Mouse (Mus musculus) layer of hippocampus, postnatal 10 days (tissue): ENCODE data around the gene Ccdc92b. TPM values are rescaled to one million over a fixed set of nuclear protein-coding genes. Genes with fewer than 3 reads are reported as not detected.

Source experiments
- DNase-seq, 2 experiments: peaks; one replicate each; pipeline ENCODE4 v3.0.0; 2021; ENCODE audit warnings: low spot score in 2 of 2
- total RNA-seq, 2 experiments: library from RNA; stranded (reverse); gene quantifications; 2 replicates each; pipeline ENCODE4 v1.2.3; 2021

The Ccdc92b gene
- total RNA-seq, 2 experiments from 2014 or later = 15.9 to 16.3 TPM

DNA sequence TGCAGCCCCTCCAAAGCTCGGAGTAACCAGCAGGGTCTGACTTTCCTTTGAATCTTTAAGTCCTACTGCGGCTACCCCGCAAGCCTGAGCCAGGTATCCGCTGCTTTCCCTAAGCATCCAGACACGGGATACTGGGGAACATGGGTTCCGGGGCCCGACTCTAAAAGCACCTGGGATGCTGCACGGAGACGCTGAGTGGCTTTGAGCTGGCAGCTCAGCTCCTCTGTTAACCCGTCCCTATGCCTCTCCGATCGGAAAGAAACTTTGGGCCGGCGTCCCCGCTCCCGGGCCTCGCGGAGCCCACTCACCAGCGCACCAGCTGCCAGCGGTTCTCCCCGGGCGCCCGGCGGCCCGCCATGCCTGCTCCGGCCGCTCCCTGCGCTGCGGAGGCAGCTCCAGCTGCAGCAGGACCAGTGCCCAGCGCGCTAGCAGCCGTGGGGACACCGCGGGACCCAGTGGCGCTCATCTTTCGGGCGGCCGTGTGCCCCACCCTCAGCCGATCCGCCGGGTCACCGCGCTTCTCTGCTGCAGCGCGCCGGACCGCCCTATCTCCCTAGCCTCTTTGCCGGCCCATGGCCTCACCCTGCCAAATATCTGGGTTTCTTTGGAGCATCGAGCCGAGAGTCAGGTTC, 8.7 kb upstream of the Ccdc92b start, which contains the start of gene Rap1gap2:
Gene Rap1gap2 (minus strand): TSS at position 371 of the 632 bp plus-strand sequence.
- DNase-seq = peak in 1 of 2 experiments; percentile 27

DNA sequence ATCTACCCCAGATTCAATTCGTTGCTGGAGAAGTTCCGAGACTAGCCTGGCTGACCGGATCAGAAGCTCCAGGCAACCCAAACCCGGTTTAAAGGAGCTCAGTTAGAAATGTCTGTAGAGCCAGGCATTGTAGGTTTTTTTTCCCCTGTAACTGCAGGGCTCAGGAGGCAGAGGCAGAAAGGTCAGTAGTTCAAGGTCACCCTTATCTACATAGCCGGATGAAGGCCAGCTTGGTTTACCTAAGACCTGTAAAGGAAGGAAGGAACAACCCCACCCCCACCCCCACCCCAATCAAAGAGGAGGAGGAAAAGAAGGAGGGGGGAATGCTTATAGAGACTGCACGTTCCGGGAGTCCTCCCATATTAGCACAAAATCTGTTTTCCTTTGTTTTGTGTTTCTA, 8.0 kb upstream of the Ccdc92b start:
- DNase-seq = no peak

DNA sequence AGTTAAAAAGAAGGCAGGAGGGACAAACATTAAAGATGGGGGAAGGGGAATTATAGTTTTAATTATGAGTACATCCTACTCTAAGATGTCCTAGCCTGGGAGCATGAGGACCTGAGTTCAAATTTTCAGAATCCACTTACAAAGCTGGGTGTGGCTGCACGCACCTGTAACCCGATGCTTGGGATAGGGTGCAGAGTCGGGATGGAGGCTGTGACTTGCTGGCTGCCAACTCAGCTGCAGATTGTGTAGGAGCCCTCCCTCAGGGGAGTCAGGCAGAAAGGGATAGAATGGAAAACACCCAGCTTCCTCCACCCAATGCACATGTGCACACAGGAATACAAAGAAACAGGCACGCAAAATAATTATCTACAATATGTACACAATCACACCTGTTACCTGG, 6.0 kb upstream of the Ccdc92b start:
- DNase-seq = no peak

DNA sequence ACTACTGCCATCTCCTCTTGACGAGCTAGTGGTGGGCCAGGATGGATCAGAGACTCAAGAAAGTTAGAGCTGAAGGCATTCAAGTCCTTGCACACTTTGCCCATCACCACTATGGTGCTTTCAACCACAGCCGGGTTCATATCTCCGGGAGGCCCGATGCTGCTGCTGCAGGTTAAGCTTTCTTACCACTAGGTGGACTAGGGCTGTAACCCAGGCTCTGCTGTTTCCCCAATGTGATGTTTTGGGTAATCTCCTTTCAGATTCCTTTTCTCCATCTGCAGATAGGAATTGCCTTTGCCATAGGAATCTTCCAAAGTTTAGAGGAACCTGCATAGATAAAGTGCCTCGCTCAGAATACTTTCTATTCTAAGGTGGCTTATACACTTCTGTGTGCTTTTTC, 3.8 kb upstream of the Ccdc92b start:
- DNase-seq = no peak

DNA sequence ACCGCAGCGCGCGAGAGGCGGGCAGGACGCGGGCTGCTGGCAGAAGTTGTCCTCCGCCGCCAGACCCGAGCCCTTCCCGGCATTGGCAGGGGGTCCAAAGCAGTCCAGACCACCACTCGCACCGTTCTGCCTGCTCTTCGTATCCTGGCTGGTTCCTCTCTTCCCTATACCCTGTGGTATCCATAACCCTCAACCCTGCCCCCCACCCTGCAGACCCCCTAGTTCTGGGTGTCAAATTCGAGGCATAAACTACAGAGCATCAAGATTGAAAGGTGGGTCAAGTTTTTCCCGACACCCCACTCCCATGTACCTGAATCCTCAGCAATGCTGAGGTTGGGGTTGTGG, 523 bp downstream of the Ccdc92b start:
- no peak for DNase-seq

DNA sequence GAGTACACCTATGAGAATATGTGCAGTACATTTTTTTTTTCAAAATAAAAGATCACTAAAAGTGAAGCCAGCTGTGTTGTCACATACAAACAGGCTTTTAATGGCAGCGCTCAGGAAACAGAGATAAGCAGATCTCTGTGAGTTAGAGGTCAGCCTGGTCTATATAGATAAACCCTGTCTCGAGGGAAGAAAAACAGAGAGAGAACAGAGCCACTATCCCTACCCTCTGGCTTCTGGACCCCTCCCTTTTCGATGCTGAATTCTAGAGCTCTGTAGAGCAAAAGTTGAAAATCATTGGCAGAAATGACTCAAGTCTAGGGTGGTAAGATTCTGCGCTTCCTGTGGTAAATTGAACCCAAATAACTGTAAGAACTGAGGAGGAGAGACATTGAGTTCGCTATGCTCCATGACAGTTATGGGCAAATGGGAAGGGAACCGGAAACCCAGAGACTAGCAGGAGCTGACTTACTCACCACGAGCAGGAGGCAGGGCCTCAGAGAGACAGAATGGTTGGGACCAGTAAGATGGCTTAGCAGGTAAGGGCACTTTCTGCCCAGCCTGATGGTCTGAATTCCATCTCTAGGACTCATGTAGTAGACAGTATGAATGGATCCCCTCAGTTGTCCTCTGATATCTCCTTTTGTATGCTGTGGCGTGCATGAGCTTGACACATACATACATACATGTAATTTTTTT, 2.7 kb downstream of the Ccdc92b start:
- no peak for DNase-seq

DNA sequence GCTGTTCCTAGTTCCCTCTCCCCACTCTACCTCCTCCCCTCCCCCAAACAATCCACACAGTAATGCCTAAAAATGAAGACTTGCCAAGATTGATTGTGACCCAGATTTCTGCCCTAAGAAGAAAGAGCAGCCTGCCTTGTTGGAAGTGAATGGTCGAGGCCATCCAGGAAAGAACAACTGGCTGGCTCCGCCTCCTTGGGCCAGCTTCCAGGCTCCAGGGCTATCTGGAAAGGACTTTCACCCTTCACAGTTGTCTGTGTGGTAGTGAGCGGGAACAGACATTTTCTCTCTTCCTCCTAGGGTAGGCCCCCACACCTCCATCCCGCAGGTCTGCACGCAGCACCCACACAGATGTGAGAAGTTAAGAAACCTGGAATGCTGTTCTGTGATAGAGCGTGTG, 4.3 kb downstream of the Ccdc92b start:
- no peak for DNase-seq

DNA sequence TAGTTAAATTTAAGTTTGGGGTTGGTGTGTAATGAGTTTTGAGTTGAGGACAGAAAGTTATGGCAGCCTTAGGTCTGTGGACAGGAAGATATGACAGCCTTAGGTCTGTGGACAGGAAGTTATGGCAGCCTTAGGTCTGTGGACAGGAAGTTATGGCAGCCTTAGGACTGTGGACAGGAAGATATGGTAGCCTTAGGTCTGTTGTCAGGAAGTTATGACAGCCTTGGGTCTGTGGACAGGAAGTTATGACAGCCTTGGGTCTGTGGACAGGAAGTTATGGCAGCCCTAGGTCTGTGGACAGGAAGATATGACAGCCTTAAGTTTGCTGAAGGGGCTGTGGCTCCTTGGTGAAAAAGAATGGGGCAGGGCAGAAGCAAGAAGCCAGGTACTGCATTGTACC, 5.9 kb downstream of the Ccdc92b start:
- DNase-seq = no peak

DNA sequence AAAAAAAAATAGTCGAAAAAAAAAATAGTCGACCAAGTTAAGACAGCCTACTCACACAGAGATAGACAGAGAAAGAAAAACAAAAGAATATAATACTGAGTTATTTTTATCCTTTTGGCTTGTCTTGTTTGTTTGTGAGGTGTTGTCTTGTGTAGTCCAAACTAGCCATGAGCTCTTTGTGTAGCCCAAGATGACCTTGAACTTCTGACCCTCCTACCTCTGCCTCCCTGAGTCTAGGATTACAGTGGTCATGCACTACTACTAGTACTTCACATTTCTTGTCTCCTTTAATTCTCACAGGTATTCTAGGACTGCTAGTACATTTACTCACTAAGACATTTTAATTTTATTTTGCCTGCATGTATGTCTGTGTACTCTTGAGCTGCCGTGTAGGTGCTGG, 8.1 kb downstream of the Ccdc92b start:
- DNase-seq = no peak

DNA sequence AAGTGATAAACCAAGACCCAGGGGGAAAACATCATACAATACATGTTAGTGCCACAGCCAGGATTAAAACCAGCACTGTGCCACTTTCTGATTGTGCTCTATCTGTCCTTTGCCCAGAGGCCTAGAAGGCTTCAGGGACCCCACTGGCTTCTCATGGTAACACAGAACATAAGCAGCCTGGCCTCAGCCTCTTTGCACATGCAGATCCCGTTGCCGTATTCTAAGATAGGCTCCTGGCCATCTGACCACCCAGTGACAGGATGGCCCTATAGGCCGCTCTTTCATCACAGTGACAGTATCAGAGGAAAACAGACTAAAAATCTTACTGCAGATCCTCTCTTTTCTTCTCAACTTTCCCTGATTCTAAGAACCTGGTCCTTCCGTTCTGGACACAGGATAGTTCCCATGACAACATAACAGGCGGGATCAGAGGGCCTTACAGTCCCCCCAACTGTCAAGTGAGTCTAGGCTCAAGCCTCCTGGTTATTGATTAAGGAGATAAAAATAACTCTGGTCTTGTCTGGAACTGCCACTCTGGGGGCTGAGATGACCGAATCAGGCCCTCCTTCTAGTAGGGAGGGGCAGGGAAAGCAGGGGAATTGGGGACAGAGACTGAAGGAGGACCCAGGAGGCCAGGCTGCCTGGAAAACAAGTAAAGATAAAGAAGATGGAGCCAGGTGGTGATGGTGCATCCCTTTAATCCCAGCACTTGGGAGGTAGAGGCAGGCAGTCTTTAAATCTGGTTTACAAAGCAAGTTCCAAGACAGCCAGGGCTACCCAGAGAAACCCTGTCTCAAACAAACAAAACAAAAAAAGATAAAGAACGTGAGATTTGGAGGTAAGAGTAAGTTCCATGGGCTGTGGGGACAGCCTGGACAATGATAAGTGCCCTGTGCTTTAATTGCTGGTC, 12.7 kb downstream of the Ccdc92b start:
- no peak for DNase-seq

DNA sequence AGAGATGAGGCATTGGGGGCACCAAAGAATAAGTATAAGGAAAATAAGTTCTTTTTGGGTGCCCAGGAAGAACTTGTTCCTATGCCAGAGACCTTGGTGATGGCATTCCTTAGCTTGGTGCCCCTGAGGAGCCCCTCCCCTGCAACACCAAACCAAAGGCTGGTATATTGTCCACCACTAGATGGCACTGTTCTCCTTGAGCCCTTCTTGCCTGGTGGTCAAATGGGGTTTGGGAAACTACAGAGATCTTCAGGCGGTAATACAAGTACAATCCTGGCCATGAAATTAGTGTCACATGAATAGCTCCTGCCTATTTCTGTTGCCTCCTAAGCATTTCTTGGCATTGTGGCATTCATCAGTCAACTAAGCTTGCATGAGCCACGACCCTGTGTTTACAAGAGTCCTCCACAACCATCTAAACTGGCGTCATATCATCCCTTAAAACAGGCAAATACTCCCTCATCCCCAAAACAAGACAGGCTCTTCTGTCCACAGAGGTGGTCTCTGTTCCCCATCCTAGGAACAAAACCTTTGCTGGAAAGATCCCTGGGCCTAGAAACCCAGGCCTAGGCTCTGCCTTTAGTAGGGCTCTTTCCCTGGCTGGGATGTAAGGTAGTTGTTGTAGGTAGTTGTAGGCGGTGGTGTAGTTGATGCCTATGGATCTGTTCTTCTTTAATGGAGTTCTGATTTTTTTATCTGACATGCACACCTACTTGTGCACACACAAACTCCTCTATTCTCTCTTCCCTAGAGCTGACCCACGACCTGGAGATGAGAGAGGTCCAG, 15.3 kb downstream of the Ccdc92b start:
- DNase-seq = peak; percentile 72 to 76

DNA sequence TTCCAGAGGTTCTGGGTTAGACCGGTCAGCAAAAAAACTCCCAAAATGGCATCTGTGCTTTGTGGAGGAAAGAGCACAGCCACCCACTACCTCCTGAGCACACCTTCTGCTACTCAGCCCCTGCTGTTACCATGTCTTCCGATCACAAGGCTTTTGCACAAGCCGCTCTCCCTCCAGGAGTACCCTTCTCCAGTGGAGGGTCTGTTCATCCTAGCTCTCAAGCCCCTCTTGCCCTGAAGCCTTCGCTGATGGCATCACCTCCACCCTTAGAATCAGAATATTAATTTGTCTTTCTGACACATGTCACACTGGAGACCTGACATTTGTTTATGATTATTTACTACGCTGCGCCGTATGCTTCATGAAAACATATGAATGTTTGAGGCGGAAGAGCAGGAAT, 18.1 kb downstream of the Ccdc92b start:
- no peak for DNase-seq

DNA sequence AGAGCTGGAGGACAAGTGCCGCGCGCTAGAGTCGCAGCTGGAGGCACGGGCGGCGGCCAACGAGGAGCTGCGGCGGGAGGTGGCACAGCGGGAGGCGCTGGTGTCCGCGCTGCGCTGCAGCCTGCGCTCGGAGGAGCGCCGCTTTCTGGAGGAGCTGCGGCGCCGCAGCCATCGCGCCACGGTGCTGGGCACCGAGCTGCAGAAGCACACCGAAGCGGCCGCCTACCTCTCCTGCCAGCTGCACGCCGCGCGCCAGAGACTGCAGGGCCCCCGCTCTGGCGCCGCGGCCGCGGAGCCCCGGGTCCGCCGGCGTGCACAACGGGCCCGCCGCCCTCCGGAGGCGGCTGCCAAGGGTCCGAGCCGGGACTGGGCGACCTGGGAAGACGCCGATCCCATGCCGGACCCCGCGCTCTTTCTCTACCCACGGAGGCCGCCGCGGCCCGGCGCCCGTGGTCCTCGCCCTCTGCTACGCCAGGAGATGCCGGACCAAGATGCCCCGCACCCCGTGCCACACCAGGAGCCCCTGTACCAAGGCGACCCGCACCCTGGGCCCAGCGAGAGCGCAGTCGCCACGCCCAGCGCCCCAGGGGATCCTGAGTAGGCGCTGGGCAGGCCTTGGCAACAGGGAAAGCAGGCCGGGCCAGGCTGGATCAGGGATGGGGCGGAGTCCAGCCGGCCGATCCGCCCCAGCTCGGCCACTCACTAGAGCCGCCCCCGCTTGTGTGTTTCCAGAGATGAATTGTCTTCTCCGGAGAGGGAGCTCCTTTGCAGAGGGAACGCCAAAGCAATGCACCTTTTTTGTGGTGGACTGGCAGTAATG, 18.8 kb downstream of the Ccdc92b start:
- peak; percentile 56 to 72 for DNase-seq

DNA sequence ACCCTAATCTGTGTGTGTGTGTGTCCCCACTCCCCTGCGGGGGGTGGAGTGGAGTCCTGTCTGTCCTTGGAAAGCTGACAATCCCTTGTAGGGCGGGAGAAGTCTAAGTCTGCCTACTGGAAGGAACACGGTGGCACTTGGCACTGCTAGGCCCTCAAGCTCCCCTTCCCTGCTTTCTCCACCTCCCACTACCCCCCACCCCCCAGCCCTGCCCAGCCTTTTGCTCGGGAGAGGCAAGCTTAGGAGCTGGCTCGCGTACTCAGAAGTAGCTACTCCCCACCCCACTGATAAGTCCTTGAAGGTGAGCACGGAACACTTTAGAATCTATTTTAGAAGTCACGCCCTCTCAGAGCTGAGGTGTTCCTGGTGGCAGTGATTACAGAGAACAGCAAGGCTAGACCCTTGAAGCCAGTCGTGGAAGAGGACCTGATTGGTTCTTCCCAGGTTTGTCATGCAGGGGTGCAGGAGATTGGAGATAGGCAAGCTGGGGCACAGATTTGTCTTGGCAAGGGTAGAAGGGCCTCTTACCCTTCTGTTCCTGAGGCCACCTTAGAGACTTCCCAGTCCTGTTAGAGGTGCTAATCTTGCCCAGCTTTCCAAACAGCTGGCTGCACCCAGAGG, 19.5 kb downstream of the Ccdc92b start:
- DNase-seq = no peak

DNA sequence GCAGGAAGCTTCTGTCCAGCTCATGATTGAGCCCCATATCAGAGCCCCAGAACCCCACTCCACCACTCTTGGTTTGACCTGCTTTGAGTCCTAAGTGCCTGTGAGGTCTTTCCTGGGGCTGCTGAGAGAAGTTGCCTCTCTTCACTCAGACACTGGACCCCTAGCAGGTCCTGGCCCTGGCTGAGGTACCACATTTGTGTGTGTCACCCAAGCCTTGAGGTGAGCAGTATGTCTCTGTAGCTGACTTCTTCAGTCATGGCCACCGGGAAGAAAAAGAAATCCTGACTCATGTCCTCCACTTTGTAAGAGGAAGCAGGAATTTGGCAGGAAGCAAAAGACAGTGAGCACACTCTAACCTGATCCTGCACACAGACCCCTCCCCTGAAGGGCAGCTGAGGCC, 20.2 kb downstream of the Ccdc92b start:
- no peak for DNase-seq

DNA sequence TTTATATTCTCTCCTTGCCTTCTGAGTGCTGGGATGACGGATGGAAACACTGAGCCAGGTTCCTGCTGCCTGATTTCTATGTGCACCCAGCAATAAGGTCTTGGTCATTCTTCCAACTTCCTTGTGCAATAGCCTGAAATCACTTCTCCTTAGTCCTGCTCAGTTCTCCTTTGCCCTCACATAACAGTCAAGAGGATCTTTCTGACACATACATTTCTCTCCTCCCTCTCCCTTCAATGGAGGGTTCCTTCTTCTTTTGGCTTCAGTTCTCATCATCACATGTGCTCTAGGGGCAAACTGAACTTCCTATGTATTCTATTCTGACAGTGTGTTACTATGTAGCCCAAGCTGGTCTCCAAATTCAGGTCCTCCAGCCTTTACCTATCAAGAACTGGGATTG, 28.6 kb downstream of the Ccdc92b start:
- DNase-seq = no peak

DNA sequence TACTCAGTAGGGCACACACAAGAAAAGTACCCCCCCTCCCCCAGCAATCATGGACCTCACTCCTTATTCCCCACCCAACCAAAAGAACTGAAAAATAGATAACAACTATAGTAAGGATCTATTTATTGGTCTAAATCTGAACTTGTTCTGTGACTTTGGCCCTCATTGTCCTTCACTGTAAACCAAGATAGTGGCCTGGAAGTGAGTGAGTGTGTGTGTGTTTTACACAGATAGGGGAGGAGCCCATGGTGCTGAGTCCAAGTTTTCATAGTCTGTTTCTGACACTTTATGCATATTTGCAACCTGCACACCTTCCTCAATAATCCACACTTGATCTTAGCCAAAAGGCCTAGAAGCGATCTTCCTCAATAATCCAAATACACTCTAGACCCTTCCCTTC, 29.3 kb downstream of the Ccdc92b start:
- DNase-seq = no peak

DNA sequence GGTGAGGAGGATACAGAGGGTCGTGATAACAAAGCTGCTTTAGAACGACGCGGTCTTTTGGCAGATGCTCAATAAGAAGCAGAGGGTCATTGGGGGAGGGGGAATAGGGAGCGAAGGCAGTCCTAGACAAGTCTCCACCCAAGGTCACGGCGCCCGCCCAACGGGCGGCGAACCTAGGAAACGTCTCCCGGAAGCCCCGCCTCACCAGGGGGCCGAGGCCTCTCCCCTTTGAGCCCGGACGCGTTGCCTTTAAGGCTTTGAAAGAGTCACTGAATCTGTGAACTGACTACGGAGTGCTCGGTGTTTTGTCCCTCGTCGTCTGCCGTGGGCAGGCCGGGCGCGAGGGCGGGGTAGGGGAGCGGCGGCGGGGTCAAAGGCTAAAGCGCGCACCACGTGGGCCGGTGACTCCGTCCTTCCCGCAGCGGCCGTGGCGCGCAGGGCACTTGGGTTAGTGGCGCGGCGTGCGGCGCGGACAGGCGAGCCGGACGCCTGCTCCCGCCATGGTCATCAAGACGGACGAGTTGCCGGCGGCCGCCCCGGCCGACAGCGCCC, 29.8 kb downstream of the Ccdc92b start, which contains the start of gene Cluh:
Gene Cluh (plus strand): TSS at position 401 of the 552 bp plus-strand sequence.
- peak; percentile 96 to 98 for DNase-seq
